Comparison of ENCODE assay signal across 24 mouse cellular contexts in the genomic region with DNA sequence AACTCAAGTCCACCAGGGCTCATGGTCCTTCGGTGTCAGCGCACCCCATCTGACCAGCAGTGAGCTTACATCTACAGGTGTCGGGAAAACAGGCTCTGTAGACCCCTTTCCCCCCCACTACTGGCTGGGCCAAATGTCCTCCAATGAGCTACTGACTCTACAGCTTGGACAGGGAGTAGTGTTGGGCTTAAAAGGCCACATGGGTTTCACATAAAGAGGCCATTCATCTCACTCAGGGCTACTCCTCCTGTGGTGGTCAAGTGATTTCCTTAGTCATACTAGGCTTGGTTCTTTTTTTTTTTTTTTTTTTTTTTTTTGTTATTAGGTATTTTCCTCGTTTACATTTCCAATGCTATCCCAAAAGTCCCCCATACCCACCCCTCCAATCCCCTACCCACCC. TPM values are rescaled to one million over a fixed set of nuclear protein-coding genes. Genes with fewer than 3 reads are reported as not detected.
A peak's percentile ranks its signal among the peaks of the same experiment; 100 is the strongest.
DNase-seq lines count a peak whose midpoint lies in the region; ATAC-seq and TF ChIP-seq lines count a peak whose summit lies in the region.
"Had no signal": no experiment of that assay in that cellular context is flagged by ENCODE, and none has a peak within 500 bp of the region (broad histone marks: within the 10 kb centered on the region; RNA-seq: fewer than 3 reads in every experiment).

No protein-coding gene starts in this region.

- no peak for ATAC-seq in inflammation-experienced regulatory T-cells, adult 6 months
- ATAC-seq: activated CD4-positive, CD25-positive, alpha-beta regulatory T cell, adult 4 months; forebrain, embryonic 14.5 days; forebrain, postnatal 0 days; hindbrain, postnatal 0 days had no signal

- H3K79me2 ChIP-seq in macrophage (ENCODE audit: inconsistent target) = no peaks in the 10 kb centered on the region
- H3K79me2 ChIP-seq in heart, adult 2 months (replicated peaks; ENCODE audit: control insufficient read depth, insufficient read depth, low read length) = no peaks in the 10 kb centered on the region

- peak overlapping the region; percentile 61 for H3K27ac ChIP-seq in bone marrow macrophage, adult 2 months (ENCODE audit: insufficient read depth, low read depth, low read length)
- H3K27ac ChIP-seq in macrophage = peak overlapping the region; percentile 73
- no peak overlapping the region for H3K27ac ChIP-seq in heart, adult 2 months
- H3K27ac ChIP-seq: gastrocnemius, adult 2 months; heart, embryonic 10.5 days; heart, embryonic 13.5 days; hindbrain, embryonic 14.5 days; hindbrain, postnatal 0 days had no signal

- H3K36me3 ChIP-seq in macrophage (ENCODE audit: inconsistent target) = no peaks in the 10 kb centered on the region
- H3K36me3 ChIP-seq in heart, adult 2 months (ENCODE audit: control insufficient read depth, insufficient read depth, low read length) = no peaks in the 10 kb centered on the region
- H3K36me3 ChIP-seq: heart, embryonic 10.5 days; heart, embryonic 13.5 days had no signal

- no peak for TF ChIP-seq EP300 in heart, adult 2 months (IDR thresholded peaks at IDR 0.05; ENCODE audit: insufficient read depth, low read depth, low read length)

- H3K4me3 ChIP-seq in bone marrow macrophage, adult 2 months (ENCODE audit: insufficient read depth, low read length) = no peak overlapping the region
- H3K4me3 ChIP-seq in macrophage (ENCODE audit: inconsistent target) = no peak overlapping the region
- H3K4me3 ChIP-seq in heart, adult 2 months = no peak overlapping the region
- H3K4me3 ChIP-seq: gastrocnemius, adult 2 months; heart, embryonic 10.5 days; heart, embryonic 13.5 days had no signal

- no peak for TF ChIP-seq CTCF in bone marrow macrophage, adult 2 months (IDR thresholded peaks at IDR 0.05; ENCODE audit: low read depth, low read length)
- no peak for TF ChIP-seq CTCF in heart, adult 2 months (IDR thresholded peaks at IDR 0.05)

- DNase-seq in 3T3-L1 (ENCODE audit: low read depth, low spot score) = peak; percentile 58
- peak; percentile 33 for DNase-seq in 416B (ENCODE audit: low read depth)
- DNase-seq in heart, adult 2 months = no peak
- DNase-seq: adrenal gland, postnatal 14 days; B cell, adult 2 months; cerebellum, adult 11-12 months; cerebellum, adult 9-10 months; cerebellum, postnatal 14 days; forebrain, postnatal 0 days; gastrocnemius, adult 2 months; gastrocnemius, postnatal 14 days; heart, adult 18-20 months; heart, postnatal 14 days; heart, postnatal 4 days; kidney, adult 2 months had no signal

- intact Hi-C loops in heart, adult 2 months (cut with DNase I) = no loop called here

- H3K27me3 ChIP-seq in heart, adult 2 months (ENCODE audit: control insufficient read depth, insufficient read depth, low read length) = no peaks in the 10 kb centered on the region

- peaks cover 72% of the 10 kb centered on the region for H3K4me1 ChIP-seq in bone marrow macrophage, adult 2 months (ENCODE audit: control insufficient read depth, insufficient read depth, low read length)
- peaks cover 1% of the 10 kb centered on the region; the same call in 1 of the 2 replicates for H3K4me1 ChIP-seq in heart, adult 2 months (ENCODE audit: control insufficient read depth, insufficient read depth, low read length)

- H3K9ac ChIP-seq in heart, adult 2 months (ENCODE audit: low read depth, low read length) = no peak overlapping the region
- H3K9ac ChIP-seq: forebrain, postnatal 0 days; heart, embryonic 13.5 days; hindbrain, embryonic 14.5 days had no signal

- TF ChIP-seq POLR2A in bone marrow macrophage, adult 2 months (IDR thresholded peaks at IDR 0.05; ENCODE audit: borderline replicate concordance, low read depth, low read length) = no peak
- no peak for TF ChIP-seq POLR2A in heart, adult 2 months (IDR thresholded peaks at IDR 0.05; ENCODE audit: insufficient read depth, low read depth, low read length)

- WGBS in macrophage (ENCODE audit: missing documents) = 86% methylated on average over 3 of the region's 4 CpGs
- WGBS in heart, adult 2 months = 78% methylated on average over 4 of the region's 4 CpGs

RNA-seq across cellular contexts. Expression of a gene that starts 29.5 kb away (rescaled TPM):
- polyA plus RNA-seq in bone marrow macrophage, adult 2 months (2012; ENCODE audit: insufficient read depth, insufficient read length, missing spikeins) = 52.2 and 52.7 TPM in 2 replicates
- 100 to 1,000 TPM in 15 of 26 experiments, 10 to 100 TPM in 11; 38.8 to 163 (median 114) TPM for total RNA-seq in macrophage (2018; cell fraction: chromatin; rRNA removed)
- total RNA-seq in macrophage (2018; cell fraction: cytosol; rRNA removed) = 10 to 100 TPM; 26.4 to 51.2 (median 37.4) TPM
- 100 to 1,000 TPM in 1 of 26 experiments, 10 to 100 TPM in 25; 35.1 to 106 (median 59.2) TPM for total RNA-seq in macrophage (2018; cell fraction: nucleus; rRNA removed)
- polyA plus RNA-seq in macrophage (2018) = 30.5 to 37.0 TPM (median 32.8 TPM) in 3 replicates
- total RNA-seq in heart, adult 2 months (2021) = 10 to 100 TPM; 37.6 to 39.3 TPM
- polyA plus RNA-seq in heart, adult 2 months (2012; rRNA removed) = 58.0 and 92.7 TPM in 2 replicates
- 10 to 100 TPM; 35.3 to 52.6 (median 45.0) TPM for polyA plus RNA-seq in inflammation-experienced regulatory T-cells, adult 6 months (2017; shearing (Covaris generic))

RNA-seq across cellular contexts. Expression of a gene that starts 40.8 kb away (rescaled TPM):
- polyA plus RNA-seq in bone marrow macrophage, adult 2 months (2012; ENCODE audit: insufficient read depth, insufficient read length, missing spikeins) = 23.5 and 24.9 TPM in 2 replicates
- total RNA-seq in macrophage (2018; cell fraction: chromatin; rRNA removed) = 100 to 1,000 TPM in 18 of 26 experiments, 10 to 100 TPM in 8; 65.0 to 188 (median 134) TPM
- 10 to 100 TPM; 10.6 to 23.2 (median 15.3) TPM for total RNA-seq in macrophage (2018; cell fraction: cytosol; rRNA removed)
- total RNA-seq in macrophage (2018; cell fraction: nucleus; rRNA removed) = 100 to 1,000 TPM in 1 of 26 experiments, 10 to 100 TPM in 25; 29.7 to 102 (median 56.1) TPM
- polyA plus RNA-seq in macrophage (2018) = 16.0 to 22.0 TPM (median 16.5 TPM) in 3 replicates
- total RNA-seq in heart, adult 2 months (2021) = 10 to 100 TPM; 79.3 to 86.7 TPM
- polyA plus RNA-seq in heart, adult 2 months (2012; rRNA removed) = 114 and 126 TPM in 2 replicates
- polyA plus RNA-seq in inflammation-experienced regulatory T-cells, adult 6 months (2017; shearing (Covaris generic)) = 10 to 100 TPM; 36.0 to 83.5 (median 66.3) TPM

RNA-seq across cellular contexts. Expression of a gene that starts 43.7 kb away (rescaled TPM):
- not detected in 2 replicates for polyA plus RNA-seq in bone marrow macrophage, adult 2 months (2012; ENCODE audit: insufficient read depth, insufficient read length, missing spikeins)
- total RNA-seq in macrophage (2018; cell fraction: chromatin; rRNA removed) = 1 to 10 TPM in 8 of 26 experiments, under 1 TPM in 7, not detected in 11; 0.33 to 2.5 (median 1.2) TPM
- total RNA-seq in macrophage (2018; cell fraction: cytosol; rRNA removed) = under 1 TPM in 25 of 26 experiments, not detected in 1; 0.06 to 0.41 (median 0.26) TPM
- total RNA-seq in macrophage (2018; cell fraction: nucleus; rRNA removed) = 1 to 10 TPM in 2 of 26 experiments, under 1 TPM in 13, not detected in 11; 0.26 to 3.2 (median 0.58) TPM
- 0.09 to 0.19 TPM in 2 of 3 replicates, not detected in the other for polyA plus RNA-seq in macrophage (2018)
- not detected for total RNA-seq in heart, adult 2 months (2021)
- polyA plus RNA-seq in heart, adult 2 months (2012; rRNA removed) = 0.59 TPM in 1 of 2 replicates, not detected in the other
- polyA plus RNA-seq in inflammation-experienced regulatory T-cells, adult 6 months (2017; shearing (Covaris generic)) = under 1 TPM in 2 of 3 experiments, not detected in 1; 0.67 to 0.87 TPM
- total RNA-seq: gastrocnemius, adult 2 months; gastrocnemius, postnatal 14 days; heart, postnatal 4 days; hindbrain, postnatal 0 days had no signal
- polyA plus RNA-seq: forebrain, embryonic 14.5 days; forebrain, postnatal 0 days; hindbrain, embryonic 14.5 days; hindbrain, postnatal 0 days had no signal

Comparison
In these comparisons a context has a peak if more than half of its experiments do, and no peak if none do; other contexts are left out.
1. DNase-seq: peak in 3T3-L1 (single experiment) and 416B (single experiment); none in heart, adult 2 months (0 of 2).